Comparison of ENCODE assay signal across 8 mouse cellular contexts in the genomic region with DNA sequence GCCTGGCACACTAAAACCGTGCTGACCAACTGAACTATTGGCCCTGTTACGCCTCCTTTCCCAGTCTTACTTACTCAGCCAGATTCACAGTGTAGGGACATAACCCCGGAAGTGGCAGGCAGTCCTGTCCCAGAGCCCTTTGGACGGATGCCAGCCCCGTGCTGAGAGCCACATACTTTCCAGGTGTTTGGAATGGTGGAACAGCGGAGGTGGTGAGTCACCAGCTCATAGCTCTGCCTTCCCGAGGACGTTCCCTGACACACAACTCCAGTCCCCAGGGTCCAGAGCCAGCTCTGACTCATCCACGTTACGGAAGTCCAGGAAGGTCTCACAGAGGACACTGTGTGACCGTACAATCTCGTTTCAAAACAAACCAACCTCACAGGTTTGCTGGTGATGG.
DNase-seq lines count a peak whose midpoint lies in the region; ATAC-seq and TF ChIP-seq lines count a peak whose summit lies in the region.
"Had no signal": no experiment of that assay in that cellular context is flagged by ENCODE, and none has a peak within 500 bp of the region (broad histone marks: within the 10 kb centered on the region; RNA-seq: fewer than 3 reads in every experiment).

No protein-coding gene starts in this region.

- peaks cover 27% of the 10 kb centered on the region for H3K4me1 ChIP-seq in heart, embryonic 11.5 days (ENCODE audit: control insufficient read depth, insufficient read depth, low read length)
- H3K4me1 ChIP-seq in stomach, postnatal 0 days (replicated peaks; ENCODE audit: control insufficient read depth, insufficient read depth), result no peaks in the 10 kb centered on the region

- peak; percentile 53; the same call in 1 of the 2 replicates for ATAC-seq in heart, embryonic 11.5 days (replicated peaks; ENCODE audit: insufficient number of reproducible peaks, low FRiP score, low TSS enrichment)
- peak; percentile 97 for ATAC-seq in stomach, postnatal 0 days (ENCODE audit: low FRiP score, low TSS enrichment)

- TF ChIP-seq CTCF in stomach, postnatal 0 days (IDR thresholded peaks at IDR 0.05; ENCODE audit: low read depth), result no peak

- H3K9me3 ChIP-seq in heart, embryonic 11.5 days (replicated peaks; ENCODE audit: control insufficient read depth, low read length), result no peaks in the 10 kb centered on the region
- no peaks in the 10 kb centered on the region for H3K9me3 ChIP-seq in stomach, postnatal 0 days (ENCODE audit: control insufficient read depth, low read length)

- H3K36me3 ChIP-seq in heart, embryonic 11.5 days (ENCODE audit: control insufficient read depth, insufficient read depth, low read length), result no peaks in the 10 kb centered on the region
- no peaks in the 10 kb centered on the region for H3K36me3 ChIP-seq in stomach, postnatal 0 days (ENCODE audit: control insufficient read depth, insufficient read depth, low read length)

- no peak overlapping the region for H3K4me3 ChIP-seq in heart, embryonic 11.5 days (ENCODE audit: low read depth, low read length)
- no peak overlapping the region for H3K4me3 ChIP-seq in stomach, postnatal 0 days (ENCODE audit: low read depth, low read length)

- H3K4me2 ChIP-seq in heart, embryonic 11.5 days, result no peak overlapping the region
- H3K4me2 ChIP-seq in stomach, postnatal 0 days (replicated peaks; ENCODE audit: low read depth), result no peak overlapping the region

- DNase-seq in adrenal gland, postnatal 25 days, result peak; percentile 90
- peak; percentile 96 for DNase-seq in kidney, postnatal 25 days
- DNase-seq in stomach, postnatal 0 days (ENCODE audit: low spot score), result peak; percentile 96
- DNase-seq in spleen, postnatal 4 days (ENCODE audit: low spot score in 2 of 2), result no peak
- DNase-seq in T-cell, adult 2 months (ENCODE audit: low spot score), result no peak
- DNase-seq in spleen, adult 18-20 months, result no peak

- H3K27ac ChIP-seq in heart, embryonic 11.5 days (ENCODE audit: low read depth, low read length), result peak overlapping the region; percentile 32; the same call in 1 of the 2 replicates
- peak overlapping the region; percentile 81 for H3K27ac ChIP-seq in stomach, postnatal 0 days (replicated peaks)
- H3K27ac ChIP-seq: liver, embryonic 14.5 days had no signal

- 43% methylated on average over 12 of the region's 12 CpGs for WGBS in heart, embryonic 11.5 days (ENCODE audit: insufficient replicate concordance)
- WGBS in stomach, postnatal 0 days, result 28% methylated on average over 12 of the region's 12 CpGs

- no peak overlapping the region for H3K9ac ChIP-seq in heart, embryonic 11.5 days (ENCODE audit: low read depth, low read length)
- no peak overlapping the region for H3K9ac ChIP-seq in stomach, postnatal 0 days (ENCODE audit: low read length)
- H3K9ac ChIP-seq: liver, embryonic 14.5 days had no signal

- no peak for TF ChIP-seq EP300 in stomach, postnatal 0 days (optimal IDR thresholded peaks at IDR 0.05)

- no peaks in the 10 kb centered on the region for H3K27me3 ChIP-seq in heart, embryonic 11.5 days (ENCODE audit: control insufficient read depth, insufficient read depth, low read length)
- H3K27me3 ChIP-seq in stomach, postnatal 0 days (ENCODE audit: control insufficient read depth, insufficient read depth, low read length), result no peaks in the 10 kb centered on the region

Comparison
In these comparisons a context has a peak if more than half of its experiments do, and no peak if none do; other contexts are left out.
1. DNase-seq: peak in adrenal gland, postnatal 25 days (single experiment), kidney, postnatal 25 days (2 of 2) and stomach, postnatal 0 days (single experiment); none in spleen, postnatal 4 days (0 of 2), T-cell, adult 2 months (single experiment) and spleen, adult 18-20 months (0 of 2).